In the genomic region with DNA sequence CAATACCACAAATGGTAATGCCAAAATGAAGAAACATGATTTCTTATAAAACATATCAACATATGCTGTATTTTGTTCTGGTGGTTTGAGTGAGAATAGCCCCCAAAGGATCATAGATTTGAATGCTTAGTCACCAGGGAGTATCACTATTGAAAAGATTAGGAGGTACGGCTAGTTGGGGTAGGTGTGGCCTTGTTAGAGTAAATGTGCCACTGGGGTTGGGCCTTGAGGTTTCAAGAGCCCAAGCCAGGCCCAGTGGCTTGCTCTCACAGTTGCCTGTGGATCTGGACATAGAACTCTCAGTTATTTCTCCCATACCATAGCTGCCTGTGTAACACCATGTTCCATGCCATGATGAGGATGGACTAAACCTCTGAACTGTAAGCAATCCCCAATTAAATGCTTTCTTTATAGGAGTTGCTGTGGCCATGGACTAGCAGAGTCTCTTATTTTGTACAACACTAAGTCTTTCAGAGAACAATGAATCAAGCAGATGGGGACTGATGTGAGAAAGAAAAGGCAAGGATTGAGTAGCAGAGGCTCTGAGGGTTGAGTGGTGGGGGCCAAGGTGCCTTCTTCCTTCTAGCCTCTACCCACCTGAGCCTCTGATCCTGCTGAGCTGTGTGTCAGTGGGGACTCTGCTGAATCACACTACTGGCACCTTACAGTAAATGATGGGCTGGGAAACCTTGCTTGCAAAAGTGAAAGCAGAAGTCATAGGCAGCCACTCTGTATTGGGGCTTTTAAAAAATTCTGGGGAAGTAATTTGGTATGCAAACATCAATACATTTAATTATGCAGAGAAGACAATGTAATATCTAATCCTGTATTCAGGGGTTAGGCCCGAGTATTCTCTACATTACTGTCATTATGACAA, we compare ENCODE assay signal across 21 mouse cellular contexts. TPM values are rescaled to one million over a fixed set of nuclear protein-coding genes. Genes with fewer than 3 reads are reported as not detected.
A peak's percentile ranks its signal among the peaks of the same experiment; 100 is the strongest.
DNase-seq lines count a peak whose midpoint lies in the region; ATAC-seq and TF ChIP-seq lines count a peak whose summit lies in the region.
"Had no signal": no experiment of that assay in that cellular context is flagged by ENCODE, and none has a peak within 500 bp of the region (broad histone marks: within the 10 kb centered on the region; RNA-seq: fewer than 3 reads in every experiment).

No protein-coding gene starts in this region.

- no peaks in the 10 kb centered on the region for H3K27me3 ChIP-seq in spleen, adult 2 months (ENCODE audit: control insufficient read depth, insufficient read depth, low read length)
- H3K27me3 ChIP-seq in midbrain, embryonic 13.5 days: no peaks in the 10 kb centered on the region
- H3K27me3 ChIP-seq: forebrain, embryonic 12.5 days; hindbrain, embryonic 12.5 days; intestine, embryonic 15.5 days; megakaryocyte, embryonic 14.5 days had no signal

- ATAC-seq in megakaryocyte, adult 5-6 weeks (ENCODE audit: poor library complexity, severe bottlenecking): peak; percentile 71
- no peak for ATAC-seq in midbrain, embryonic 13.5 days
- ATAC-seq: intestine, embryonic 15.5 days; lung, postnatal 0 days had no signal

- no peak for TF ChIP-seq CTCF in spleen, adult 2 months (IDR thresholded peaks at IDR 0.05; ENCODE audit: extremely low read depth, insufficient read depth, insufficient read length, insufficient replicate concordance)

- H3K4me1 ChIP-seq in spleen, adult 2 months (ENCODE audit: control insufficient read depth, insufficient read depth, insufficient read length): peaks cover 7% of the 10 kb centered on the region
- no peaks in the 10 kb centered on the region for H3K4me1 ChIP-seq in midbrain, embryonic 13.5 days (replicated peaks)
- H3K4me1 ChIP-seq: forebrain, embryonic 12.5 days; hindbrain, embryonic 12.5 days; intestine, embryonic 15.5 days had no signal

- H3K9ac ChIP-seq in midbrain, embryonic 13.5 days (replicated peaks): no peak overlapping the region
- H3K9ac ChIP-seq: forebrain, embryonic 12.5 days; hindbrain, embryonic 12.5 days; intestine, embryonic 15.5 days had no signal

- no peaks in the 10 kb centered on the region for H3K9me3 ChIP-seq in midbrain, embryonic 13.5 days
- H3K9me3 ChIP-seq: forebrain, embryonic 12.5 days; G1E; hindbrain, embryonic 12.5 days; intestine, embryonic 15.5 days; megakaryocyte, embryonic 14.5 days had no signal

- TF ChIP-seq POLR2A in spleen, adult 2 months (IDR thresholded peaks at IDR 0.05; ENCODE audit: low read depth, low read length): no peak

- WGBS in spleen, adult 2 months: 48% methylated on average over 2 of the region's 2 CpGs
- 80% methylated on average over 2 of the region's 2 CpGs for WGBS in midbrain, embryonic 13.5 days

- H3K4me2 ChIP-seq in midbrain, embryonic 13.5 days (replicated peaks): no peak overlapping the region
- H3K4me2 ChIP-seq: forebrain, embryonic 12.5 days; hindbrain, embryonic 12.5 days; intestine, embryonic 15.5 days had no signal

- no peaks in the 10 kb centered on the region for H3K36me3 ChIP-seq in spleen, adult 2 months (ENCODE audit: control insufficient read depth, insufficient read depth, low read length)
- no peaks in the 10 kb centered on the region for H3K36me3 ChIP-seq in midbrain, embryonic 13.5 days
- H3K36me3 ChIP-seq: forebrain, embryonic 12.5 days; G1E; hindbrain, embryonic 12.5 days; intestine, embryonic 15.5 days had no signal

- H3K4me3 ChIP-seq in spleen, adult 2 months (ENCODE audit: extremely low read depth, insufficient read depth, insufficient read length): no peak overlapping the region
- no peak overlapping the region for H3K4me3 ChIP-seq in midbrain, embryonic 13.5 days (replicated peaks)
- H3K4me3 ChIP-seq: forebrain, embryonic 12.5 days; hindbrain, embryonic 12.5 days; intestine, embryonic 15.5 days; megakaryocyte, embryonic 14.5 days had no signal

- peak overlapping the region; percentile 15; the same call in 1 of the 2 replicates for H3K27ac ChIP-seq in spleen, adult 2 months (ENCODE audit: insufficient read depth, low read length)
- no peak overlapping the region for H3K27ac ChIP-seq in midbrain, embryonic 13.5 days
- H3K27ac ChIP-seq: forebrain, embryonic 12.5 days; hindbrain, embryonic 12.5 days; intestine, embryonic 15.5 days had no signal

- peak in 1 of 2 experiments; percentile 11 for DNase-seq in spleen, adult 2 months (ENCODE audit: low read depth in 1 of 2, low spot score in 2 of 2)
- DNase-seq in spleen, adult 12 weeks (ENCODE audit: low spot score): no peak
- peak; percentile 15 for DNase-seq in brain, adult 2 months (ENCODE audit: low read depth, low spot score)
- no peak for DNase-seq in gastrocnemius, postnatal 25 days
- no peak for DNase-seq in right cerebral cortex, postnatal 4 days
- DNase-seq: adrenal gland, postnatal 36 days; cerebellum, adult 2 months; gastrocnemius, postnatal 14 days; kidney, postnatal 4 days; left cerebral cortex, postnatal 4 days; liver; thymus, adult 18-20 months; thymus, postnatal 4 days had no signal

RNA-seq across cellular contexts. Expression of gene 1110032F04Rik, which starts 35.8 kb away (rescaled TPM):
- polyA plus RNA-seq in spleen, adult 2 months (2012; rRNA removed): 1.8 and 3.1 TPM in 2 replicates
- total RNA-seq in megakaryocyte, adult 5-6 weeks (2015): 0.09 TPM in 1 of 2 replicates, not detected in the other
- 0.57 TPM in 1 of 2 replicates, not detected in the other for total RNA-seq in megakaryocyte, adult 5-6 weeks (2017)
- 1.8 and 2.8 TPM in 2 replicates for polyA plus RNA-seq in midbrain, embryonic 13.5 days (2015; fragmentation: Nextera tagmentation; extraction: Ambion mirVana)
- total RNA-seq in gastrocnemius, postnatal 25 days (2021): under 1 TPM in 1 of 2 experiments, not detected in 1; 0.10 TPM
- polyA plus RNA-seq: G1E had no signal
